Mouse (Mus musculus): ENCODE measurements around the gene Psenen. TPM values are rescaled to one million over a fixed set of nuclear protein-coding genes. Genes with fewer than 3 reads are reported as not detected.

Gene Psenen
- total RNA-seq, 2 experiments from 2014 or later: 79.9 to 92.3 TPM

DNA sequence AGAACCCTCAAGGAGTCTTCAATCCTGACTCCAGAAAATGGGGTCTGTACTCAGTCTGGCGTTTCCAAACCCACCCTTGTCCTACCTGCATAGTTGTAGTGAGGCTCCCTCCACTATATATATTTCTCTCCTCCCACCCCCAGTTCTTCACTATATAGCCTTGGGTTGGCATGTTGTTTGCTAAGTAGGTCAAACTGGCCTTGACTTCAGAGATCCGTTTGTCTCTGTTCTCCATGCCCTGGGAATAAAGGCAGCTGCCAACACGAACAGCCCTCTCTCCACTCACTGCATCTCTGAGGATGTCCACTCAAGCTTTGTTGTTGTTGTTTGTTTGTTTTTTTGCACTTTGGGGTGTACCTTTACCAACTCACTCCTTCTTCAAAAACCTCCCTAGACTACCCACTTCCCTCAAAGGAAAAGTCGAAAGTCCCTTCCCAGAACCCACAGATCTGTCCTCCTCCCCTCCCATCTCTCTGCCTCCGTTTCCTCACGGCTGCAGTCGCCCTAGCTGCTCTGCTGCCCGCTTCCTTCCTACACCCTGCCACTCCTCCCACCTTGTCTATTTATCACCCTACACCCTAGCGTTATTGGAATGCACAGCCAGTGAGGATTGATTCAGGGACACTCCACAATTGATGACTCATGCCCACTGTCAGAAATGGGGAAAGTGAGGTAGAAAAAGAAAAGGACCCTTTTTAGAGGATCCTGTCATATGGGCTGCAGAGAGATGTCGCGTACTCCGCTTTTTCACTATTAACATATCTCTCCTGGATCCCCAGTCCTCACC lies 4.6 kb downstream of the Psenen start:
- Histone ChIP-seq H3K27ac (peak overlapping the region; percentile 92), H3K4me3 (peak overlapping the region; percentile 79)
- no peak for DNase-seq (ENCODE audit: low spot score in 2 of 2)
- no peak for TF ChIP-seq CTCF (conservative IDR thresholded peaks at IDR 0.05)

- H3K4me3 ChIP-seq: peak overlapping the region; percentile 79
- no peak for DNase-seq (ENCODE audit: low spot score in 2 of 2)
- peak overlapping the region; percentile 92 for H3K27ac ChIP-seq
- TF ChIP-seq CTCF (conservative IDR thresholded peaks at IDR 0.05): no peak
Observed at GRCm38 (mm10) chr7:30557901-30558514, 5.4 kb downstream of the Psenen start.

- Histone ChIP-seq H3K4me3 (no peak overlapping the region), H3K27ac (no peak overlapping the region; the same call in 1 of the 2 replicates)
- DNase-seq (ENCODE audit: low spot score in 2 of 2): no peak
- TF ChIP-seq CTCF (conservative IDR thresholded peaks at IDR 0.05): peak; percentile 57
Observed at GRCm38 (mm10) chr7:30556894-30557536, 6.4 kb downstream of the Psenen start.

GRCm38 (mm10) chr7:30553810-30554584 lies 9.4 kb downstream of the Psenen start:
- H3K27ac ChIP-seq: peak overlapping the region; percentile 97; the same call in 1 of the 2 replicates
- TF ChIP-seq CTCF (conservative IDR thresholded peaks at IDR 0.05): no peak
- no peak overlapping the region for H3K4me3 ChIP-seq
- no peak for DNase-seq (ENCODE audit: low spot score in 2 of 2)

DNA sequence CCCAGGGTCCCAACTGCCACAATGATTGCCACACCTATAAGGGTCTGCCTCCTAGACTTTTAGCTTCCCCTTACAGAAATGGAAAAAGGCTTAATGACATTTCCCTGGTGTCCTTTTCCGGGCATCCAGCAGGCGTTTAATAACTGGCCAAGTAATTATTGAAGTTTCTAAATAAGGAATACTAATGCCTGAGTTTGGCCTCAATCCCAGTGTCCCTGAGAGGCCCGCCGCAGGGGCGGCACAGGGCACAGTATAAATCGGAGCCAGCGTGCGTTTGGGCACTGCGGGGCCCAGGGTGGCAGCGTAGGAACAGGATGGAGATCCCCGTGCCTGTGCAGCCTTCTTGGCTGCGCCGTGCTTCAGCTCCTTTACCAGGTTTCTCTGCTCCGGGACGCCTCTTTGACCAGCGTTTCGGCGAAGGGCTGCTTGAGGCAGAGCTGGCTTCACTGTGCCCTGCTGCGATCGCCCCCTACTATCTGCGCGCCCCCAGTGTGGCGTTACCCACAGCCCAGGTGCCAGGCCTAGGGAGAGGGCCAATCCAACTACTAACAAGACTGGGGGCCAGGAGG lies 10.3 kb downstream of the Psenen start:
- TF ChIP-seq CTCF (conservative IDR thresholded peaks at IDR 0.05): no peak; the same call in 1 of the 2 replicates
- Histone ChIP-seq H3K27ac (peak overlapping the region; percentile 97), H3K4me3 (peak overlapping the region; percentile 69)
- no peak for DNase-seq (ENCODE audit: low spot score in 2 of 2)

GRCm38 (mm10) chr7:30552102-30553020 lies 11.1 kb downstream of the Psenen start, which contains the start of the genes Hspb6 and Proser3:
TSS of gene Hspb6 (plus strand) at chr7:30552178.
TSS of gene Proser3 (minus strand) at chr7:30552299.
- peak; percentile 93 to 98 for DNase-seq (ENCODE audit: low spot score in 2 of 2)
- Histone ChIP-seq H3K4me3 (peak within 1 kb of the TSS; percentile 69), H3K27ac (peak within 1 kb of the TSS; percentile 97)
- TF ChIP-seq CTCF (conservative IDR thresholded peaks at IDR 0.05): 0 out of 2 replicates have a peak, but pooled peaks have one; percentile 26

GRCm38 (mm10) chr7:30551445-30552101 lies 11.9 kb downstream of the Psenen start:
- Histone ChIP-seq H3K27ac (peak overlapping the region; percentile 97), H3K4me3 (peak overlapping the region; percentile 69)
- DNase-seq (ENCODE audit: low spot score in 2 of 2): no peak
- peak; percentile 85 for TF ChIP-seq CTCF (conservative IDR thresholded peaks at IDR 0.05)

GRCm38 (mm10) chr7:30550603-30551002 lies 12.8 kb downstream of the Psenen start:
- Histone ChIP-seq H3K4me3 (no peak overlapping the region), H3K27ac (no peak overlapping the region)
- DNase-seq (ENCODE audit: low spot score in 2 of 2): no peak

GRCm38 (mm10) chr7:30549880-30550279 lies 13.5 kb downstream of the Psenen start:
- Histone ChIP-seq H3K27ac (no peak overlapping the region), H3K4me3 (no peak overlapping the region)
- no peak for DNase-seq (ENCODE audit: low spot score in 2 of 2)
- TF ChIP-seq CTCF (conservative IDR thresholded peaks at IDR 0.05): no peak

More at GRCm38 (mm10) chr7:30550603-30551002, 12.8 kb downstream of the Psenen start:
- no peak for TF ChIP-seq CTCF (conservative IDR thresholded peaks at IDR 0.05)

DNA sequence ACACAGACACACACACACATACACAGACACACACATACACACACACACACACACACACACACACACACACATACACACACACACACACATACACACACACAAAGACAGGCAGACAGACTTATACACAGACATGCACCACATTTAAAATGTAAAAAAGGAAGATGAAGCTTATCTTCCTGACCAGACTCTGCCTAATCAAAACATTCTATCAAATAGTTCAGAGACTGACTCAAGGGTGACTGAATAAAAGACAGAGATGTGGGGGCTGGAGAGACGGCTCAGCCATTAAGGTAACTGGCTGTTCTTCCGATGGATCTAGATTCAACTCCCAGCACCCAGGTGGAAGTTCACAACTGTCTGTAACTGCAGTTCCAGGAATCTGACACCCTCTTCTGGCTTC lies 19.1 kb downstream of the Psenen start:
- H3K4me3 ChIP-seq: no peak overlapping the region
- no peak for DNase-seq (ENCODE audit: low spot score in 2 of 2)
- no peak for TF ChIP-seq CTCF (conservative IDR thresholded peaks at IDR 0.05)
- no peak overlapping the region for H3K27ac ChIP-seq

GRCm38 (mm10) chr7:30540572-30540971 lies 22.9 kb downstream of the Psenen start:
- DNase-seq (ENCODE audit: low spot score in 2 of 2): no peak

More at GRCm38 (mm10) chr7:30540572-30540971, 22.9 kb downstream of the Psenen start:
- H3K27ac ChIP-seq: no peak overlapping the region
- no peak for TF ChIP-seq CTCF (conservative IDR thresholded peaks at IDR 0.05)
- no peak overlapping the region for H3K4me3 ChIP-seq

Data from layer of hippocampus, adult 2 months (tissue).